Mouse (Mus musculus) MEL (cell line): ENCODE results near the gene Nap1l1. TPM values are rescaled to one million over a fixed set of nuclear protein-coding genes. Genes with fewer than 3 reads are reported as not detected.

Source experiments
- DNase-seq: peaks from one replicate; pipeline ENCODE4 v3.0.0; 2011; ENCODE audit warnings: low read depth, low spot score
- H3K27ac ChIP-seq: 2 replicates; pipeline ENCODE4 v1.5.1; 2012; ENCODE audit warnings: low read depth, mild to moderate bottlenecking, control low read depth, low read length, moderate library complexity; ENCODE audit not compliant: control insufficient read depth
- H3K27me3 ChIP-seq, 2 experiments: fragments of 150-350 bp in 1 of 2; sonication (generic) in 1 of 2; 2 replicates each; pipeline ENCODE4 v1.6.1; 2012; ENCODE audit warnings: low read length in 2 of 2, mild to moderate bottlenecking in 2 of 2, improper control_type of control experiment in 1 of 2, moderate library complexity in 1 of 2; ENCODE audit not compliant: insufficient read depth in 2 of 2, control insufficient read depth in 1 of 2
- H3K36me3 ChIP-seq, 2 experiments: 2 replicates each; pipeline ENCODE4 v1.6.1; 2012 to 2014; ENCODE audit warnings: low read length in 2 of 2, improper control_type of control experiment in 1 of 2, inconsistent platforms in 1 of 2, mild to moderate bottlenecking in 1 of 2; ENCODE audit not compliant: insufficient read depth in 2 of 2, control insufficient read depth in 1 of 2
- H3K4me1 ChIP-seq, 2 experiments: fragments of 150-350 bp in 1 of 2; sonication (generic) in 1 of 2; 2 replicates each; pipeline ENCODE4 v1.6.1; 2012; ENCODE audit warnings: low read length in 2 of 2, improper control_type of control experiment in 1 of 2, mild to moderate bottlenecking in 1 of 2; ENCODE audit not compliant: insufficient read depth in 2 of 2, control insufficient read depth in 1 of 2
- H3K4me3 ChIP-seq, 2 experiments: fragments of 150-350 bp in 1 of 2; sonication (generic) in 1 of 2; 2 replicates each; pipeline ENCODE4 v1.5.1; 2012; ENCODE audit warnings: low read depth in 2 of 2, low read length in 2 of 2, mild to moderate bottlenecking in 2 of 2, moderate library complexity in 2 of 2, control low read depth in 1 of 2, improper control_type of control experiment in 1 of 2; ENCODE audit not compliant: control insufficient read depth in 1 of 2, insufficient read depth in 1 of 2
- H3K79me2 ChIP-seq: 2 replicates; pipeline ENCODE4 v1.6.1; 2012; ENCODE audit warnings: mild to moderate bottlenecking, low read length, moderate library complexity; ENCODE audit not compliant: control insufficient read depth, poor library complexity, insufficient read depth
- H3K9ac ChIP-seq: 2 replicates; pipeline ENCODE4 v1.6.1; 2012; ENCODE audit warnings: low read depth, mild to moderate bottlenecking, control low read depth, low read length, moderate library complexity; ENCODE audit not compliant: control insufficient read depth, poor library complexity, severe bottlenecking
- H3K9me3 ChIP-seq: fragments of 150-350 bp; sonication (generic); replicated peaks from 2 replicates; pipeline ENCODE4 v1.6.1; 2012; ENCODE audit warnings: mild to moderate bottlenecking, low read length, improper control_type of control experiment, moderate library complexity; ENCODE audit not compliant: insufficient read depth
- BHLHE40 ChIP-seq: IDR thresholded peaks from 2 replicates; pipeline ENCODE4 v1.6.1; 2012; ENCODE audit warnings: low read depth, mild to moderate bottlenecking, inconsistent platforms, low read length, improper control_type of control experiment, borderline replicate concordance
- CHD1 ChIP-seq: IDR thresholded peaks from 2 replicates; pipeline ENCODE4 v1.6.1; 2012; ENCODE audit warnings: low read depth, mild to moderate bottlenecking, inconsistent platforms, low read length, improper control_type of control experiment
- E2F4 ChIP-seq: IDR thresholded peaks from 2 replicates; pipeline ENCODE4 v1.6.1; 2011; ENCODE audit warnings: low read depth, low read length, improper control_type of control experiment, borderline replicate concordance
- ETS1 ChIP-seq: IDR thresholded peaks from 2 replicates; pipeline ENCODE4 v1.6.1; 2012; ENCODE audit warnings: low read depth, mild to moderate bottlenecking, inconsistent platforms, low read length, improper control_type of control experiment, moderate library complexity
- HCFC1 ChIP-seq: IDR thresholded peaks from 2 replicates; pipeline ENCODE4 v1.6.1; 2012; ENCODE audit warnings: low read depth, mild to moderate bottlenecking, inconsistent platforms, low read length, improper control_type of control experiment, moderate library complexity
- JUND ChIP-seq: IDR thresholded peaks from 2 replicates; pipeline ENCODE4 v1.6.1; 2011; ENCODE audit warnings: low read depth, mild to moderate bottlenecking, improper control_type of control experiment, low read length
- KAT2A ChIP-seq: conservative IDR thresholded peaks from 2 replicates; pipeline ENCODE4 v1.6.1; 2012; ENCODE audit warnings: low read depth, low read length, improper control_type of control experiment, inconsistent platforms
- MAFK ChIP-seq: IDR thresholded peaks from 2 replicates; pipeline ENCODE4 v1.6.1; 2011; ENCODE audit warnings: low read depth, mild to moderate bottlenecking, low read length, improper control_type of control experiment, borderline replicate concordance
- MEF2A ChIP-seq: IDR thresholded peaks from 2 replicates; pipeline ENCODE4 v1.6.1; 2014; ENCODE audit warnings: low read depth, mild to moderate bottlenecking, inconsistent platforms, low read length, improper control_type of control experiment; ENCODE audit not compliant: poor library complexity, insufficient replicate concordance, severe bottlenecking; ENCODE audit errors: extremely low read depth
- MYB ChIP-seq: IDR thresholded peaks from 2 replicates; pipeline ENCODE4 v1.6.1; 2011; ENCODE audit warnings: mild to moderate bottlenecking, low read depth, low read length, improper control_type of control experiment
- NELFE ChIP-seq: IDR thresholded peaks from 2 replicates; pipeline ENCODE4 v1.6.1; 2011; ENCODE audit warnings: low read depth, low read length, improper control_type of control experiment
- NRF1 ChIP-seq: IDR thresholded peaks from 2 replicates; pipeline ENCODE4 v1.6.1; 2014; ENCODE audit warnings: low read depth, mild to moderate bottlenecking, inconsistent platforms, low read length, improper control_type of control experiment, moderate library complexity; ENCODE audit not compliant: poor library complexity, insufficient read depth, severe bottlenecking
- POLR2AphosphoS2 ChIP-seq: IDR thresholded peaks from 2 replicates; pipeline ENCODE4 v1.6.1; 2011; ENCODE audit warnings: low read length, improper control_type of control experiment
- POLR2AphosphoS5 ChIP-seq: IDR thresholded peaks from 2 replicates; pipeline ENCODE4 v1.6.1; 2012; ENCODE audit warnings: low read depth, borderline replicate concordance, mild to moderate bottlenecking, inconsistent platforms, low read length, moderate library complexity, mixed read lengths
- RAD21 ChIP-seq: IDR thresholded peaks from 2 replicates; pipeline ENCODE4 v1.6.1; 2011; ENCODE audit warnings: mild to moderate bottlenecking, low read depth, low read length, improper control_type of control experiment
- RCOR1 ChIP-seq: IDR thresholded peaks from 2 replicates; pipeline ENCODE4 v1.6.1; 2012; ENCODE audit warnings: low read depth, mild to moderate bottlenecking, inconsistent platforms, low read length, improper control_type of control experiment
- TBP ChIP-seq: IDR thresholded peaks from 2 replicates; pipeline ENCODE4 v1.8.0; 2011; ENCODE audit warnings: low read depth, low read length, improper control_type of control experiment
- ZKSCAN1 ChIP-seq: IDR thresholded peaks from 2 replicates; pipeline ENCODE4 v1.6.1; 2012; ENCODE audit warnings: low read depth, mild to moderate bottlenecking, inconsistent platforms, low read length, improper control_type of control experiment, moderate library complexity
- ZMIZ1 ChIP-seq: IDR thresholded peaks from 2 replicates; pipeline ENCODE4 v1.6.1; 2012; ENCODE audit warnings: low read depth, mild to moderate bottlenecking, inconsistent platforms, low read length, improper control_type of control experiment, moderate library complexity
- polyA plus RNA-seq, 2 experiments: library from polyadenylated mRNA; stranded (reverse) in 1 of 2; unstranded in 1 of 2; fragments of >175 nt in 1 of 2; fragments of >200 nt in 1 of 2; gene quantifications; 2 replicates each; pipeline versions ENCODE4 v1.2.1 to v1.2.4; 2012; ENCODE audit warnings: low replicate concordance in 2 of 2, low read depth in 1 of 2; ENCODE audit not compliant: insufficient read length in 2 of 2, insufficient read depth in 1 of 2, missing spikeins in 1 of 2
- total RNA-seq: library from RNA; depleted of rRNA; stranded (reverse); fragments of 300-350 nt; gene quantifications from 2 replicates; pipeline ENCODE4 v1.2.3, GENCODE M21; 2012

The Nap1l1 gene
- total and polyA plus RNA-seq, 3 experiments: 183 to 591 (median 296) TPM

DNA sequence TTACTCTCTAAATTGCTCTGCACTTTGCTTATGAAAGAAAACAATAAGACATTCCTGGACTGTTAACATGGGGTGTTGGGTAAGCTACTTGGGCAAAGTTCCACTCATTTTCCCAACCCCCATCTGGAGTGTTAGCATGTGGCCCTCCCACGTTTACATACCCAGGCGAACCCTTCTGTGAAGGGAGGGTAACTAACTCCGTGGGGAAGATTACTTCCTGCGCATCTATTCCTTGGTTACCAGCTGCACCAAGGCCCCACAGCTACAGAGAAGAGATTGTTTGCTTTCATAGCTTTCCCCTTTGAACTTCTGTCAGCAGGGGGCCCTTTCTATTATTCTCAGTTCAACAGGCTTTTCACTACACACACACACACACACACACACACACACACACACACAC lies 12.6 kb upstream of the Nap1l1 start:
- DNase-seq: no peak
- no peaks in the 10 kb centered on the region for H3K27me3 ChIP-seq
- peaks cover 3 to 14% of the 10 kb centered on the region in 2 experiments for H3K4me1 ChIP-seq
- H3K9me3 ChIP-seq: no peaks in the 10 kb centered on the region
- H3K4me3 ChIP-seq: no peak overlapping the region
- peaks cover 0 to 12% of the 10 kb centered on the region in 2 experiments; a peak in 2 of 4 replicates for H3K36me3 ChIP-seq
- TF ChIP-seq NRF1 (no peak), MAFK (no peak), NELFE (no peak), ZKSCAN1 (no peak), BHLHE40 (no peak), POLR2AphosphoS5 (no peak), KAT2A (no peak), ZMIZ1 (no peak), CHD1 (no peak), E2F4 (no peak), RCOR1 (no peak), JUND (no peak), ETS1 (no peak), MEF2A (no peak), HCFC1 (no peak), POLR2AphosphoS2 (no peak), MYB (no peak), RAD21 (no peak)
- H3K79me2 ChIP-seq: no peaks in the 10 kb centered on the region
- no peak overlapping the region for H3K9ac ChIP-seq
- no peak overlapping the region for H3K27ac ChIP-seq

GRCm38 (mm10) chr10:111464833-111465232 lies 8.2 kb upstream of the Nap1l1 start:
- Histone ChIP-seq H3K4me1 (peaks cover 11% of the 10 kb centered on the region in 2 experiments), H3K36me3 (peaks cover 0 to 8% of the 10 kb centered on the region in 2 experiments; a peak in 2 of 4 replicates)

More at GRCm38 (mm10) chr10:111464833-111465232, 8.2 kb upstream of the Nap1l1 start:
- H3K27ac ChIP-seq: peak overlapping the region; percentile 43; the same call in 1 of the 2 replicates
- H3K27me3 ChIP-seq: no peaks in the 10 kb centered on the region
- H3K4me3 ChIP-seq: no peak overlapping the region
- DNase-seq: peak; percentile 47
- 0 out of 2 replicates have a peak, but pooled peaks have one; percentile 14 for TF ChIP-seq ETS1
- no peak for TF ChIP-seq MEF2A
- TF ChIP-seq TBP: no peak
- 0 out of 2 replicates have a peak overlapping the region, but pooled peaks have one; percentile 6 for H3K9ac ChIP-seq
- no peaks in the 10 kb centered on the region for H3K9me3 ChIP-seq
- H3K79me2 ChIP-seq: no peaks in the 10 kb centered on the region
